Mouse (Mus musculus) heart, adult 18-20 months (tissue): ENCODE results near the gene Pradc1. TPM values are rescaled to one million over a fixed set of nuclear protein-coding genes. Genes with fewer than 3 reads are reported as not detected.
"Not testable (repeated sequence)": the region's sequence is repeated elsewhere in the genome, so short reads cannot be mapped to it uniquely, and the experiment has no call there.

Experiments used
- DNase-seq, 2 experiments: peaks; one replicate each; pipeline ENCODE4 v3.0.0; 2021 to 2022; ENCODE audit warnings: mixed read lengths in 1 of 2
- total RNA-seq, 2 experiments: library from RNA; stranded (reverse); gene quantifications; 2 replicates each; pipeline ENCODE4 v1.2.3; 2021

Pradc1 gene
- total RNA-seq, 2 experiments from 2014 or later, result 9.5 to 14.1 TPM

GRCm38 (mm10) chr6:85450697-85451663 lies 790 bp downstream of the Pradc1 start, which contains the start of gene Cct7:
Cct7 (plus strand) TSS chr6:85451514.
- DNase-seq, result peak; percentile 99

- not testable (repeated sequence) for DNase-seq
These were observed 1.6 kb downstream of the Pradc1 start for GRCm38 (mm10) chr6:85450140-85450539.

GRCm38 (mm10) chr6:85447351-85447750 lies 4.4 kb downstream of the Pradc1 start:
- DNase-seq, result no peak

GRCm38 (mm10) chr6:85445286-85445685 lies 6.5 kb downstream of the Pradc1 start:
- DNase-seq, result no peak

- no peak for DNase-seq
These were observed 7.4 kb downstream of the Pradc1 start for GRCm38 (mm10) chr6:85444266-85444965.

- no peak for DNase-seq
These were observed 8.1 kb downstream of the Pradc1 start for GRCm38 (mm10) chr6:85443488-85444233.

- DNase-seq, result no peak
These were observed 10.6 kb downstream of the Pradc1 start for GRCm38 (mm10) chr6:85441142-85441541.

- no peak for DNase-seq
These were observed 15.1 kb downstream of the Pradc1 start for GRCm38 (mm10) chr6:85436631-85437030.

- no peak for DNase-seq
These were observed 15.6 kb downstream of the Pradc1 start for GRCm38 (mm10) chr6:85436204-85436603.

GRCm38 (mm10) chr6:85433865-85434264 lies 17.9 kb downstream of the Pradc1 start:
- DNase-seq, result no peak

GRCm38 (mm10) chr6:85431842-85432431 lies 19.8 kb downstream of the Pradc1 start, which contains the start of gene Smyd5:
Smyd5 (plus strand) TSS chr6:85431989.
- DNase-seq, result peak; percentile 88 to 92

GRCm38 (mm10) chr6:85431274-85431841 lies 20.4 kb downstream of the Pradc1 start:
- no peak for DNase-seq

GRCm38 (mm10) chr6:85423836-85424379 lies 27.9 kb downstream of the Pradc1 start, which contains the start of gene Noto:
Noto (plus strand) TSS chr6:85423886.
- no peak for DNase-seq

- DNase-seq, result no peak
These were observed 32.6 kb downstream of the Pradc1 start for GRCm38 (mm10) chr6:85419150-85419549.

- no peak for DNase-seq
These were observed 35.9 kb downstream of the Pradc1 start for GRCm38 (mm10) chr6:85415829-85416228.

GRCm38 (mm10) chr6:85410771-85411273 lies 40.9 kb downstream of the Pradc1 start:
- DNase-seq, result peak; percentile 44 to 66

- DNase-seq, result no peak
These were observed 42.8 kb downstream of the Pradc1 start for GRCm38 (mm10) chr6:85409003-85409402.

- no peak for DNase-seq
These were observed 48.7 kb downstream of the Pradc1 start for GRCm38 (mm10) chr6:85403039-85403438.

- peak; percentile 34 to 73 for DNase-seq
These were observed 49.2 kb downstream of the Pradc1 start for GRCm38 (mm10) chr6:85402613-85403012.

- no peak for DNase-seq
These were observed 52.1 kb downstream of the Pradc1 start for GRCm38 (mm10) chr6:85399715-85400114.

GRCm38 (mm10) chr6:85397165-85397564 lies 54.6 kb downstream of the Pradc1 start:
- peak; percentile 38 to 72 for DNase-seq
